17 mouse cellular contexts compared by ENCODE assay signal in the genomic region with DNA sequence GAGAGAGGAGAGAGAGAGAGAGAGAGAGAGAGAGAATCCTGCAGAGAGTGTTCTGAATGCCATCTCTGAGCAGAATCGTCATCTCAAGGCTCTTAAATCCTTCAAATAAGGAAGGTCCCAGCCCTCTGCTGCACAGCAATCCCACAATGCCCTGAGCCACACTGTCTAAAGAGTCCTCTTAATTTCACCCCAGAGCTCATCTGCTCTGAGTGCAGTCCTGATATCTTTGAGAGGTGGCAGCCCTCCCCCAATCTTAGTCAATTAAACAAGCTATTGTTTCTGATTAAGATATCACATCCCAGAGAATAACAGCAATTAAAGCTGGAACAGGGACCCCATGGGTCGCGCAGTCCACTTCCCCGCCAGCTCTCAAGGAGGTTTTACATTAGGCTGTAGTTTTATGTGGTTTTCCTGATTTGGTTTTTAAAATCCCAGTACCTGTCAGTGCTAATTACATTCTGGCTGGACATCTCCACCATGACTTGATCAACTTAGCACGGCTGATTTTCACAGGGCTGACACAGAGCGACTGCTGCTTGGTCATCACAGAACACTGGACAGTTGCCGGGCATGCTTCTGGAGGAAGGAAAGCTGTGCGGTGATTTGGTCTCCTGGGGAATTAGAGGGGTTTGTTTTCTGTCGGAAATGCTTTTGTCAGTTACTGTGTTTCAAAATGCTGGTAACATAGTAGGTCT.
DNase-seq lines count a peak whose midpoint lies in the region; ATAC-seq and TF ChIP-seq lines count a peak whose summit lies in the region.
"Had no signal": no experiment of that assay in that cellular context is flagged by ENCODE, and none has a peak within 500 bp of the region (broad histone marks: within the 10 kb centered on the region; RNA-seq: fewer than 3 reads in every experiment).

No protein-coding gene starts in this region.

- H3K4me3 ChIP-seq in midbrain, embryonic 10.5 days: no peak overlapping the region
- no peak overlapping the region for H3K4me3 ChIP-seq in midbrain, embryonic 16.5 days (ENCODE audit: low read depth, low read length)
- no peak overlapping the region for H3K4me3 ChIP-seq in hindbrain, embryonic 13.5 days
- no peak overlapping the region for H3K4me3 ChIP-seq in liver, postnatal 0 days (ENCODE audit: low read depth, low read length)
- H3K4me3 ChIP-seq: forebrain, embryonic 12.5 days; liver, embryonic 12.5 days had no signal

- no peak overlapping the region for H3K9ac ChIP-seq in midbrain, embryonic 16.5 days (ENCODE audit: low read depth, low read length)
- no peak overlapping the region for H3K9ac ChIP-seq in hindbrain, embryonic 13.5 days
- no peak overlapping the region for H3K9ac ChIP-seq in liver, postnatal 0 days (replicated peaks)
- H3K9ac ChIP-seq: forebrain, embryonic 12.5 days; liver, embryonic 12.5 days had no signal

- no peak for TF ChIP-seq CTCF in liver, postnatal 0 days (IDR thresholded peaks at IDR 0.05; ENCODE audit: low read depth)

- DNase-seq in heart, adult 11 months: peak; percentile 84
- no peak for DNase-seq in heart, postnatal 36 days
- no peak for DNase-seq in midbrain, embryonic 10.5 days (ENCODE audit: low spot score)
- peak; percentile 67 for DNase-seq in retina, postnatal 1 day
- no peak for DNase-seq in liver, postnatal 0 days
- no peak for DNase-seq in thymus, postnatal 10 days (ENCODE audit: low spot score in 2 of 2)
- DNase-seq: adrenal gland, postnatal 14 days; cerebellum, postnatal 14 days; heart, adult 18-20 months; layer of hippocampus, adult 9-11 months; lung, postnatal 10 days; thymus, postnatal 4 days had no signal

- peaks cover 18% of the 10 kb centered on the region for H3K4me1 ChIP-seq in midbrain, embryonic 10.5 days
- H3K4me1 ChIP-seq in midbrain, embryonic 16.5 days (ENCODE audit: control insufficient read depth, insufficient read depth, low read length): peaks cover 6% of the 10 kb centered on the region
- peaks cover 18% of the 10 kb centered on the region for H3K4me1 ChIP-seq in hindbrain, embryonic 13.5 days (replicated peaks)
- H3K4me1 ChIP-seq in liver, postnatal 0 days (ENCODE audit: insufficient read depth): no peaks in the 10 kb centered on the region
- H3K4me1 ChIP-seq: liver, embryonic 12.5 days had no signal

- no peak for TF ChIP-seq EP300 in liver, postnatal 0 days (IDR thresholded peaks at IDR 0.05; ENCODE audit: low read depth)

- no peak overlapping the region for H3K4me2 ChIP-seq in midbrain, embryonic 16.5 days (ENCODE audit: low read length)
- no peak overlapping the region for H3K4me2 ChIP-seq in hindbrain, embryonic 13.5 days
- H3K4me2 ChIP-seq in liver, postnatal 0 days (ENCODE audit: low read depth, low read length): no peak overlapping the region
- H3K4me2 ChIP-seq: forebrain, embryonic 12.5 days; liver, embryonic 12.5 days had no signal

- no peaks in the 10 kb centered on the region; the same call in 1 of the 2 replicates for H3K9me3 ChIP-seq in midbrain, embryonic 10.5 days (replicated peaks)
- no peaks in the 10 kb centered on the region for H3K9me3 ChIP-seq in midbrain, embryonic 16.5 days (replicated peaks; ENCODE audit: control insufficient read depth, low read length, poor library complexity, severe bottlenecking)
- no peaks in the 10 kb centered on the region for H3K9me3 ChIP-seq in hindbrain, embryonic 13.5 days
- H3K9me3 ChIP-seq in liver, postnatal 0 days (ENCODE audit: low read length): no peaks in the 10 kb centered on the region
- H3K9me3 ChIP-seq: forebrain, embryonic 12.5 days had no signal

- H3K27ac ChIP-seq in midbrain, embryonic 10.5 days (replicated peaks): peak overlapping the region; percentile 28; the same call in 1 of the 2 replicates
- H3K27ac ChIP-seq in midbrain, embryonic 16.5 days (ENCODE audit: low read length): no peak overlapping the region
- 0 out of 2 replicates have a peak overlapping the region, but pooled peaks have one; percentile 1 for H3K27ac ChIP-seq in hindbrain, embryonic 13.5 days
- no peak overlapping the region for H3K27ac ChIP-seq in liver, postnatal 0 days (ENCODE audit: low read depth)
- H3K27ac ChIP-seq: forebrain, embryonic 12.5 days; liver, embryonic 12.5 days had no signal

- no peaks in the 10 kb centered on the region for H3K36me3 ChIP-seq in midbrain, embryonic 10.5 days
- H3K36me3 ChIP-seq in midbrain, embryonic 16.5 days (ENCODE audit: control insufficient read depth, insufficient read depth, low read length): no peaks in the 10 kb centered on the region
- H3K36me3 ChIP-seq in hindbrain, embryonic 13.5 days: no peaks in the 10 kb centered on the region
- H3K36me3 ChIP-seq in liver, postnatal 0 days (replicated peaks; ENCODE audit: insufficient read depth, low read length): no peaks in the 10 kb centered on the region
- H3K36me3 ChIP-seq: forebrain, embryonic 12.5 days; liver, embryonic 12.5 days had no signal

- intact Hi-C loops in heart, postnatal 36 days (cut with DNase I): no loop called here

- ATAC-seq in midbrain, embryonic 16.5 days: no peak
- ATAC-seq in hindbrain, embryonic 13.5 days (ENCODE audit: low FRiP score): no peak
- ATAC-seq in liver, postnatal 0 days: no peak
- ATAC-seq: intestine, postnatal 0 days; liver, embryonic 12.5 days had no signal

- no peaks in the 10 kb centered on the region for H3K27me3 ChIP-seq in midbrain, embryonic 10.5 days (ENCODE audit: low read depth, poor library complexity, severe bottlenecking)
- H3K27me3 ChIP-seq in midbrain, embryonic 16.5 days (ENCODE audit: control insufficient read depth, insufficient read depth, low read depth, low read length): no peaks in the 10 kb centered on the region
- no peaks in the 10 kb centered on the region for H3K27me3 ChIP-seq in hindbrain, embryonic 13.5 days
- no peaks in the 10 kb centered on the region for H3K27me3 ChIP-seq in liver, postnatal 0 days (ENCODE audit: insufficient read depth, low read length)
- H3K27me3 ChIP-seq: forebrain, embryonic 12.5 days; liver, embryonic 12.5 days had no signal

- 40% methylated on average over 9 of the region's 9 CpGs for WGBS in midbrain, embryonic 10.5 days
- 16% methylated on average over 9 of the region's 9 CpGs for WGBS in midbrain, embryonic 16.5 days
- 21% methylated on average over 9 of the region's 9 CpGs for WGBS in hindbrain, embryonic 13.5 days
- WGBS in liver, postnatal 0 days (ENCODE audit: insufficient replicate concordance): 50% methylated on average over 9 of the region's 9 CpGs

Comparison
In these comparisons a context has a peak if more than half of its experiments do, and no peak if none do; other contexts are left out.
1. DNase-seq: peak in heart, adult 11 months (single experiment) and retina, postnatal 1 day (single experiment); none in heart, postnatal 36 days (0 of 2), midbrain, embryonic 10.5 days (single experiment), liver, postnatal 0 days (single experiment) and thymus, postnatal 10 days (0 of 2).
2. H3K27ac ChIP-seq: peak in midbrain, embryonic 10.5 days (single experiment) and hindbrain, embryonic 13.5 days (single experiment); none in midbrain, embryonic 16.5 days (single experiment) and liver, postnatal 0 days (single experiment).